Mouse (Mus musculus) G1E-ER4 (cell line): ENCODE results near the gene Patz1. TPM values are rescaled to one million over a fixed set of nuclear protein-coding genes. Genes with fewer than 3 reads are reported as not detected.

Experiments
- GATA1 ChIP-seq: IDR thresholded peaks from one replicate; pipeline ENCODE4 v1.8.0; 2012; ENCODE audit warnings: low read length, inconsistent platforms
- polyA plus RNA-seq: library from polyadenylated mRNA; stranded (reverse); fragments of >175 nt; gene quantifications from 2 replicates; pipeline ENCODE4 v1.2.3, GENCODE M21; 2012

The Patz1 gene
- polyA plus RNA-seq, 1 experiment = 108 TPM

- TF ChIP-seq GATA1 = no peak
Observed at GRCm38 (mm10) chr11:3352990-3353585, 64.4 kb downstream of the Patz1 start.

Other genes starting within 250 kb of the Patz1 start
- gene Sfi1, start 95.4 kb upstream of the Patz1 start, polyA plus RNA-seq = 39.0 and 40.6 TPM in 2 replicates
- gene Eif4enif1, start 86.5 kb upstream of the Patz1 start, polyA plus RNA-seq = 81.0 and 161 TPM in 2 replicates
- gene Drg1, start 22.5 kb upstream of the Patz1 start, polyA plus RNA-seq = 84.4 and 103 TPM in 2 replicates
- gene Pik3ip1, start 41.5 kb downstream of the Patz1 start, polyA plus RNA-seq = 0.17 and 0.24 TPM in 2 replicates
- gene Limk2, start 120.3 kb downstream of the Patz1 start, polyA plus RNA-seq = 27.6 and 33.3 TPM in 2 replicates
- gene Rnf185, start 163.5 kb downstream of the Patz1 start, polyA plus RNA-seq = 1.8 and 2.1 TPM in 2 replicates
- 0.02 TPM in 1 of 2 replicates, not detected in the other for gene Pla2g3, start 199.4 kb downstream of the Patz1 start, polyA plus RNA-seq
- gene Inpp5j, start 215.9 kb downstream of the Patz1 start, polyA plus RNA-seq = not detected in 2 replicates
- not detected in 2 replicates for gene Selenom, start 225.8 kb downstream of the Patz1 start, polyA plus RNA-seq